Comparison of ENCODE assay signal across 25 mouse cellular contexts in genomic region chr3:100408351-100409043, GRCm38 (mm10).
A peak's percentile ranks its signal among the peaks of the same experiment; 100 is the strongest.
DNase-seq lines count a peak whose midpoint lies in the region; ATAC-seq lines count a peak whose summit lies in the region.
"Had no signal": no experiment of that assay in that cellular context is flagged by ENCODE, and none has a peak within 500 bp of the region (broad histone marks: within the 10 kb centered on the region; RNA-seq: fewer than 3 reads in every experiment).

No protein-coding gene starts in this region.

- H3K9me3 ChIP-seq in limb, embryonic 11.5 days (ENCODE audit: control insufficient read depth, low read length) = no peaks in the 10 kb centered on the region
- no peaks in the 10 kb centered on the region for H3K9me3 ChIP-seq in limb, embryonic 10.5 days (replicated peaks)
- H3K9me3 ChIP-seq in liver, embryonic 12.5 days (replicated peaks) = no peaks in the 10 kb centered on the region
- H3K9me3 ChIP-seq in forebrain, embryonic 14.5 days (replicated peaks; ENCODE audit: control insufficient read depth, low read length) = no peaks in the 10 kb centered on the region
- H3K9me3 ChIP-seq: embryonic facial prominence, embryonic 15.5 days; heart, embryonic 15.5 days; kidney, embryonic 15.5 days; midbrain, embryonic 12.5 days had no signal

- no peaks in the 10 kb centered on the region for H3K27me3 ChIP-seq in limb, embryonic 11.5 days (ENCODE audit: control insufficient read depth, insufficient read depth, low read length)
- no peaks in the 10 kb centered on the region for H3K27me3 ChIP-seq in limb, embryonic 10.5 days (ENCODE audit: low read depth, poor library complexity, severe bottlenecking)
- no peaks in the 10 kb centered on the region for H3K27me3 ChIP-seq in liver, embryonic 12.5 days (replicated peaks)
- H3K27me3 ChIP-seq in forebrain, embryonic 14.5 days (replicated peaks; ENCODE audit: control insufficient read depth, insufficient read depth, low read length) = no peaks in the 10 kb centered on the region
- H3K27me3 ChIP-seq: embryonic facial prominence, embryonic 15.5 days; heart, embryonic 15.5 days; kidney, embryonic 15.5 days; midbrain, embryonic 12.5 days had no signal

- ATAC-seq in limb, embryonic 11.5 days (ENCODE audit: insufficient number of reproducible peaks, low FRiP score, low TSS enrichment, low read depth) = 0 out of 2 replicates have a peak, but pooled peaks have one; percentile 39
- peak; percentile 37 for ATAC-seq in common myeloid progenitor, adult 5-6 weeks (replicated peaks; ENCODE audit: low read depth, poor library complexity, severe bottlenecking)
- ATAC-seq in liver, embryonic 12.5 days = peak; percentile 94
- ATAC-seq in megakaryocyte-erythroid progenitor cell, adult 5-6 weeks (replicated peaks; ENCODE audit: low FRiP score, low TSS enrichment, poor library complexity, severe bottlenecking) = peak; percentile 86
- no peak for ATAC-seq in forebrain, embryonic 14.5 days
- ATAC-seq: hindbrain, embryonic 16.5 days; intestine, postnatal 0 days had no signal

- no peak overlapping the region for H3K4me2 ChIP-seq in limb, embryonic 11.5 days (ENCODE audit: low read depth, severe bottlenecking)
- peak overlapping the region; percentile 35 for H3K4me2 ChIP-seq in liver, embryonic 12.5 days
- no peak overlapping the region for H3K4me2 ChIP-seq in forebrain, embryonic 14.5 days (ENCODE audit: low read length)
- H3K4me2 ChIP-seq: embryonic facial prominence, embryonic 15.5 days; heart, embryonic 15.5 days; kidney, embryonic 15.5 days; midbrain, embryonic 12.5 days had no signal

- H3K9ac ChIP-seq in limb, embryonic 11.5 days (ENCODE audit: low read length) = no peak overlapping the region
- H3K9ac ChIP-seq in liver, embryonic 12.5 days = peak overlapping the region; percentile 20; the same call in 1 of the 2 replicates
- no peak overlapping the region for H3K9ac ChIP-seq in forebrain, embryonic 14.5 days (ENCODE audit: low read length)
- H3K9ac ChIP-seq: embryonic facial prominence, embryonic 15.5 days; heart, embryonic 15.5 days; kidney, embryonic 15.5 days; midbrain, embryonic 12.5 days had no signal

- no peak overlapping the region for H3K4me3 ChIP-seq in limb, embryonic 11.5 days (ENCODE audit: low read depth, low read length)
- no peak overlapping the region for H3K4me3 ChIP-seq in limb, embryonic 10.5 days
- H3K4me3 ChIP-seq in liver, embryonic 12.5 days = no peak overlapping the region
- no peak overlapping the region for H3K4me3 ChIP-seq in forebrain, embryonic 14.5 days (ENCODE audit: low read depth, low read length)
- H3K4me3 ChIP-seq: embryonic facial prominence, embryonic 15.5 days; heart, embryonic 15.5 days; kidney, embryonic 15.5 days; midbrain, embryonic 12.5 days; myocyte had no signal

- no peak overlapping the region for H3K27ac ChIP-seq in limb, embryonic 11.5 days (replicated peaks; ENCODE audit: low read depth, low read length)
- H3K27ac ChIP-seq in limb, embryonic 10.5 days = no peak overlapping the region
- peak overlapping the region; percentile 34; the same call in 1 of the 2 replicates for H3K27ac ChIP-seq in liver, embryonic 12.5 days
- no peak overlapping the region for H3K27ac ChIP-seq in forebrain, embryonic 14.5 days (ENCODE audit: low read depth, low read length)
- H3K27ac ChIP-seq: embryonic facial prominence, embryonic 15.5 days; heart, embryonic 15.5 days; kidney, embryonic 15.5 days; midbrain, embryonic 12.5 days had no signal

- WGBS in limb, embryonic 11.5 days = 93% methylated on average over 2 of the region's 2 CpGs
- 88% methylated on average over 2 of the region's 2 CpGs for WGBS in limb, embryonic 10.5 days
- 34% methylated on average over 2 of the region's 2 CpGs for WGBS in liver, embryonic 12.5 days (ENCODE audit: insufficient replicate concordance)
- WGBS in forebrain, embryonic 14.5 days = 89% methylated on average over 2 of the region's 2 CpGs

- no peak for DNase-seq in limb, embryonic 11.5 days (ENCODE audit: low spot score)
- no peak for DNase-seq in limb, embryonic 10.5 days (ENCODE audit: low spot score)
- DNase-seq in adrenal gland, postnatal 25 days = no peak
- no peak for DNase-seq in forebrain, embryonic 14.5 days (ENCODE audit: low spot score)
- no peak for DNase-seq in natural killer cell, adult 2 months (ENCODE audit: low spot score in 2 of 2)
- DNase-seq: adrenal gland, adult 2 months; B cell, adult 2 months; cerebellum, adult 11 months; cerebellum, postnatal 14 days; embryo, embryonic 11 days; gastrocnemius, postnatal 10 days; heart, adult 18-20 months; retina, postnatal 1 day; right cerebral cortex, postnatal 4 days; thymus, postnatal 25 days had no signal

- H3K4me1 ChIP-seq in limb, embryonic 11.5 days (ENCODE audit: control insufficient read depth, insufficient read depth, low read length) = no peaks in the 10 kb centered on the region; the same call in 1 of the 2 replicates
- H3K4me1 ChIP-seq in limb, embryonic 10.5 days = 0 out of 2 replicates have a peak, but pooled peaks cover 6% of the 10 kb centered on the region
- H3K4me1 ChIP-seq in liver, embryonic 12.5 days = peaks cover 29% of the 10 kb centered on the region
- H3K4me1 ChIP-seq in forebrain, embryonic 14.5 days (ENCODE audit: control insufficient read depth, insufficient read depth, low read length) = no peaks in the 10 kb centered on the region
- H3K4me1 ChIP-seq: heart, embryonic 15.5 days; kidney, embryonic 15.5 days; midbrain, embryonic 12.5 days had no signal

- H3K36me3 ChIP-seq in limb, embryonic 11.5 days (ENCODE audit: control insufficient read depth, insufficient read depth, low read length) = no peaks in the 10 kb centered on the region
- H3K36me3 ChIP-seq in limb, embryonic 10.5 days = no peaks in the 10 kb centered on the region
- H3K36me3 ChIP-seq in liver, embryonic 12.5 days = no peaks in the 10 kb centered on the region
- H3K36me3 ChIP-seq in forebrain, embryonic 14.5 days (ENCODE audit: control insufficient read depth, insufficient read depth, low read length) = no peaks in the 10 kb centered on the region
- H3K36me3 ChIP-seq: embryonic facial prominence, embryonic 15.5 days; heart, embryonic 15.5 days; kidney, embryonic 15.5 days; midbrain, embryonic 12.5 days had no signal
